Mouse (Mus musculus) CD4-positive naive resting alpha-beta T cell, adult 76 days (primary cell): ENCODE results near the gene Supt16. TPM values are rescaled to one million over a fixed set of nuclear protein-coding genes. Genes with fewer than 3 reads are reported as not detected.

Source experiments
- total RNA-seq: library from RNA; stranded (reverse); gene quantifications from one replicate; pipeline ENCODE4 v1.2.4, GENCODE M21; 2023

The Supt16 gene
- 67.1 TPM for total RNA-seq

DNA sequence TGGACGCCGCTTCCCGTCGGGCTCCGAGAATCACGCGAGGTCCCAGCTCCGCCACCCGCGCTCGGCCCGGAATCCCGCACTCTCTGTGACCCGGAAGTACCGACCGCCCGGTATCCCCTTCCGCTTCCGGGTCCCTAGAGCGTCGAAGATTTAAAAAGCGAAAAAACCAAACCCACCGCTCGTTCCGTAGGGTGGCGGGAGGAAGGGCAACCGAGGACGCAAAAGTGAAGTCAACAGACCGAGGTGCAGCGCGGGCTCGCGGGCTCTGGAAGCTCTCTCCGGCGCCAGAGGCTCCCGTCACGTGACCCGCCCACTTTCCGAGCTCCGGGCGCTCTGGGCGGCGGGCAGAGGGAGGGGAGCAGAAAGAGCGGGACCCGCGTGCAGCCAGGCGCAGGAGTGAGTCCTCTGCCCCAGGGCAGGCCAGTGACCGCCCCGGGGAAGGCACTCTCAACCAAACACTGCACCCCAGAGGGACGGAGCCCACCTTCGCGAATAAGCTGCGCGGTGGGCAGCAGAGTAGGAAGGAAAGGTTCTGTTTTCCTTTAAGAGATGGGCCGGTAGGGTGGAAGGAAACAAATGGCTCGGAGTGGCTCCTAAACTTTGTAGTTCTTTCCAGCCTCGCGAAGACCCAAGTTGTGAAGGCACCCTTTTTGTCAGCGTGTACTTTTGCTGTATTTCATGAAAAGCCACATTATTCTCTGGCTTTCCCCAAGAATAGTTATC, at the start of gene Supt16:
Gene Supt16, minus strand, starts transcription at position 261 of the 723 bp plus-strand sequence.

Other genes with a start within 250 kb of the Supt16 start
- gene Arhgef40, start 212.7 kb downstream of the Supt16 start, total RNA-seq: 0.70 TPM
- gene Tmem253, start 181.8 kb downstream of the Supt16 start, total RNA-seq: not detected
- 12.9 TPM for gene Zfp219, start 176.7 kb downstream of the Supt16 start, total RNA-seq
- gene Olfr221, start 155.0 kb downstream of the Supt16 start, total RNA-seq: not detected
- gene Hnrnpc, start 93.4 kb downstream of the Supt16 start, total RNA-seq: 508 TPM
- 16.8 TPM for gene Rpgrip1, start 86.7 kb downstream of the Supt16 start, total RNA-seq
- gene Chd8, start 60.4 kb upstream of the Supt16 start, total RNA-seq: 241 TPM
- 112 TPM for gene Tox4, start 81.7 kb upstream of the Supt16 start, total RNA-seq
- gene Rab2b, start 82.1 kb upstream of the Supt16 start, total RNA-seq: 16.2 TPM
- gene Mettl3, start 107.7 kb upstream of the Supt16 start, total RNA-seq: 67.4 TPM
- 3.6 TPM for gene Sall2, start 131.3 kb upstream of the Supt16 start, total RNA-seq
- not detected for gene Olfr1513, start 159.0 kb upstream of the Supt16 start, total RNA-seq
- not detected for gene Olfr1512, start 181.8 kb upstream of the Supt16 start, total RNA-seq
- gene Olfr1511, start 200.0 kb upstream of the Supt16 start, total RNA-seq: not detected
- gene Olfr1510, start 217.0 kb upstream of the Supt16 start, total RNA-seq: not detected
- gene Olfr1509, start 245.6 kb upstream of the Supt16 start, total RNA-seq: not detected